Mouse (Mus musculus) left cerebral cortex, adult 8-10 months (tissue): ENCODE measurements around the gene Rd3l. TPM values are rescaled to one million over a fixed set of nuclear protein-coding genes. Genes with fewer than 3 reads are reported as not detected.
"Not testable (repeated sequence)": the region's sequence is repeated elsewhere in the genome, so short reads cannot be mapped to it uniquely, and the experiment has no call there.

Source experiments
- DNase-seq, 2 experiments: peaks; one replicate each; pipeline ENCODE4 v3.0.0; 2022; ENCODE audit warnings: low spot score in 2 of 2
- total RNA-seq, 4 experiments: library from RNA; stranded (reverse); gene quantifications; 2 replicates each; pipeline ENCODE4 v1.2.4; 2022

Gene Rd3l
- total RNA-seq, 4 experiments from 2014 or later, result not detected

DNA sequence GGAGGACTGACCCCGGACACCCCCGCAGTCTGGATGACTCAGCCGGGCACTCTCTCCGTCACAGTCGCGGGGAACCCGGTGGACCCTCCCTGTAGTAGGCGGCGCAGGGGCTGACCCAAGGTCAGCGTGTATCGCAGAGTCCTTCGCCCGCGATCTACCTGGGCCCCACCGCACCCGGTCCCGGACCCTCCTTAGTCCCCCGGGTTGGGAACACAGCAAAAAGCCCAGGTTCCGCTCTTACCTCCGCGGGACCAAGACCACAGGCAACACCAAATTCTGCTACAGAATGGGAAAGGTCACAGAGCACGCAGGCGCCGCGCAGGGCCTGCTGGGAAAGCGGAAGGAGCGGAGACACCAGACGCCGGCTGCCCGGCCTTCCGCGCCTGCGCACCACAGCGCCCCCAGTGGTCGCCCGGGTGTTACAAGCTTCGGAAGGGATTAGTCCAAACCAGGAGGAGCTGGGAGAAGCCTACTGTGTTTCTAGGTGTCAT is 14.4 kb downstream of the Rd3l start, which contains the start of gene Atp5mpl:
Gene Atp5mpl, minus strand, starts transcription at position 295 of the 491 bp plus-strand sequence.
- peak; percentile 89 to 99 for DNase-seq

DNA sequence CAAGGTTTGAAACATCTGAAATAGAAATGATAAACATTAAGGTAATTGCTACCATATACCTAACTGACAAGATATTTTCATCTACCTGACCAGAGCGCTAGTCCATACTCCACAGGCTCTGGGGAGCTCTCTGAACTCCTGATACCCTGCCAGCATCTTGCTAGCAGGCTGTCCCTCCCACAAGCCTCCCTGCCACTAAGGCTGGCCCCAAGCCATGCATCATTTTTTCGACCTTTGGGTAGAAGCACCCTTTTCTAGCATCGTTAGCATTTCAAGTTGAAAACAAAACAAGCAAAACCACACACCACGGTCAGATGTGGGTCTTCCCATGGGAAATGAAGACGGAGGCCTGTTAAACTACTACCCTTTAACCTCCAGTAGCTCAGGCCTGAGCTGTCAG is 17.8 kb downstream of the Rd3l start:
- no peak for DNase-seq

DNA sequence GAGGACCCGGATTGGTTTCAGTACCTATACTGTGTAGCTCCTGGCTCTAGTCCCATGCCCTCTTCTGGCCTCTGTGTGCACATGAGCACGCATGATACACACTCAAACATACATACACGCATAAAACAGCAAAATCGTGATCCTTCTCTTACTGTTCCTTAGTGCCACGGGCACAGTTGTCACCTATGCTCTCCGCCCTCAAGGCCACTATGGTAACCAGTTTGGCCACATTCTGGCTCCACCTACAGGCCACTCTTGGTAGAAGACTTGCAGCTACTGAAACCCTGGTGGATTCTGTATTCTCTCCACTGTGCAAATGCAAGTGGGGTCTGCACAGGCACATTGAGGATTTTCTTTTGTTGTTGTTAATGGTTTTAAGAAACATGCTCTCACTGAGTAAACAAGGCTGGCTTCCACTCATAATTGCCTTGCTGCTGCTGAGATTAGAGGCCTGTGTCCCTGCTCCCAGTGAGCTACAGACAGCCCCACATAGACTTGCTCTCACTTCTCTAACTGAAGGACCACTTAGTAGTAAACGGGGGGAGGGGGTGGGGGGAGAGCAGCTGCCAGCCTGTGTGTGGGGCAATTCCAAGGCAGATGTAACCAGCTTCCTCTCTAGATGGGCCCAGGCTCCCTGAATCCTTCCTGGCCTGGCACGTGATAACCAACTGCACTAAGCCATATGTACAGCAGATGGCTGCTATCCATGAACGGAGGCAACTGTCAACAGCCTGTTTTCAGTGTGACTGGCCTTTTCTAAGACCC is 22.8 kb downstream of the Rd3l start:
- peak in 1 of 2 experiments; percentile 57 for DNase-seq

DNA sequence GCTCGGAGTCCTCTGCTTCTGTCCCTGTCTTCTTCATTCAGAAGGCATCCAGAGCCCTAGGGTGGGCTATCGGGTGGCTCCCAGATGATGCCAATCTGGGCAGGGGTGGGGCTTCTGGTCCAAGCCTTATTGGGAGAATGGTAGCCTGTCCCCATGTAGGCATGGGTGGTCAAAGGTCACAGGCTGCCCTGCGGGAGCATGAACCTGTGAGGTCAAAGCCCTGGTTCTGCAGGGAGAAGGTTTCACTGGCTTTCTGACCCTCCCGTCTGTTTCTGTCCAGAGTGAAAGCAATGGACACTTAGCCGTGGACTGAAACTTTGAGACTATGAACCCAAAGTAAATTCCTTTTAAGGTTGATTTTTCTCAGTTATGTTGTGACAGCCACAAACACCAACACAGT is 24.9 kb downstream of the Rd3l start:
- DNase-seq, result no peak

DNA sequence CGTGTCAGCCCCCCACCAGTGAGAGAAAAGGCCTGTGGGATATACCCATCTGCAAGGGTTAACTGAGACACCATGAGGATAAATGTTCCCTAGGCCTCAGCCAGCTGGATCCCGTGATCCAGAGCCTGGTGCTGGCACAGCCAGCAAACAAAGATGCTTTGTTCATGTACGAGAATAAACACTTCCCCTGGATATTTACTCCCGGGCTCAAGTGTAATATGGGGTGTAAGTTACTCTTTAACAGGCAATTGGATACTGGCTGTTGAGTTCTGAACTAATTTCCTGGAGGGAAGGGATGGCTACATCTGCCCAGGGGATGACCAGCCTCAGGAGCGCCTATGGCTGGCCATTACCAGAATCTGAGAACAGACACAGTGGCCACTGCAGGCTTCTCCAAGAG is 29.4 kb downstream of the Rd3l start:
- DNase-seq, result no peak

DNA sequence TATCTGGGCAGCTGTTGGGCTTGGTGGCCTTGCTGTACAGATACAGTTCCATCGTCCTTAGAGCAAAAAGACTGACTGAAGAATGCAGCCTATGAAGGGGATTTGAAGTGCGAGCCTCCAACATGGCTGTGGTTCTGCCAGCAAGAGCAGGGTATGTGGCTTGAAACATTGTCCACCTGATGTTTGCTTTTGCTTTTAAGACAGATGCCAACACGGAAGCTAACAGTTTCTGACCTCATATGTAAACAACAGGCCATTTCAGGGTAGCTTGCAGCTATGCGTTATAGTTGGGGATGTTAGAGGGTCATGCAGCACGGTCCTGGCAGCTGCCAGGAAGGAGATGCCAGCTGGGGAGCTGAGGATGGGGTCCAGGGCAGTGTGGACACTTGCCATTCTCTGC is 30.6 kb downstream of the Rd3l start:
- DNase-seq, result no peak

DNA sequence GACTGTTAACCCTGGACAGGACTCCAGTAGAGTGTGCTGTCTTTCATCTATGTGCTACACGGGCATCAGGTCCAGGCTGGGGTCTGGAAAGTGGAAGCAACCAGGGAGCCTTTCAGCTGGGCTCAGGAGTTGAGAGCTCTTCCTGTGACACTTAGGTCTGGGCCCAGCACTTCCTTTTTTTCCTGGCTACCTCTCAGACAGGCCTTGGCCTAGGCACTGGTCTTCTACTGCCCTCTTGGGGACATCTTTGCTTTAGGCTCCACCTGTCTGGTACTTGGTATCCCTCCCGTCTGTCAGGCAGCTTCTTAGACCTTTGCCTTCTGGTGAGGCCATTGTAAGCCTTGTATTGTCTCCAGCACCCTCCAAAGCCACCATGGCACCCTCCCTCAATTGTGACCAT is 34.4 kb downstream of the Rd3l start:
- DNase-seq, result no peak

DNA sequence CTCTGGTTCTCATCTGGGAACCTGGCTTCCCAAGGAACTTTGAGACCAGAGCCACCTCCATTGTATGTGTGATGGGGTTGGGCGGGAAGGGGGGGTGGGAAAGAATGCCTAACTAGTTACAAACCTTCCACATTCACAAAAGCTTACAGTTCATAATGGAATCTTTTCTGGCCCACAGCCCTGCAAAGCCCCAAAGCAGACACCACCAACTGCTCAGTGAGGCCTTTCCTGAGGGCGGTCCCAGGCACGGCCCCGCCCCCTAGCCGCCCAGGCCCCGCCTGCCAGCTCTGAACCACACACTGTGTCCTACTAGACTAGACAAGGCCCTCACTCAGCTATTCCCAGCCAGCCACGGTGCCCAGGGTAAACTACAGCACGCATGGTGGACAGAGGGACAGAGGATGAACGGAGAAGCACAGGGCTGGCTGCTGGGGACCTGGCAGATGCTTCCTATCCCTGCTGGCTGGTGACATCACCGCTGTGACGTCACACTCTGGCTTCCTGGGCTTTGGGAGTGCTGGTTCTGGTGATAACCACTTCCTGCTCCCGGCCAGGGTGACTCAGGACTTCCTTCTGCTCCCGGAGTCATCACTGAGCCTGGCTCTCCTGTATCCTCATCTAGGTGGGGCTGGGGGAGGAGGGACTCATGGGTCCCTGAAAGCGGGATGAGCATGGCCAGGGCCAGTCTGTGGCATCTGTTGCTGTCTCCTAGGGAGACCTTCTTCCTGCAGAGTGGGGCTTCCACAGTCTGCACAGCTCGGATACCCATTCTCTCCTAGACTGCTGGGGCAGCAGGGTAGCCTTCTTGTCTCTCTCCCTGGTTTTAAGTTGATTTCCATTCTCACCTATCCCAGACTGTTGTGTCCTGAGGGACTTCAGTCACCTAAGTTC is 35.1 kb downstream of the Rd3l start:
- DNase-seq, result not testable (repeated sequence)

DNA sequence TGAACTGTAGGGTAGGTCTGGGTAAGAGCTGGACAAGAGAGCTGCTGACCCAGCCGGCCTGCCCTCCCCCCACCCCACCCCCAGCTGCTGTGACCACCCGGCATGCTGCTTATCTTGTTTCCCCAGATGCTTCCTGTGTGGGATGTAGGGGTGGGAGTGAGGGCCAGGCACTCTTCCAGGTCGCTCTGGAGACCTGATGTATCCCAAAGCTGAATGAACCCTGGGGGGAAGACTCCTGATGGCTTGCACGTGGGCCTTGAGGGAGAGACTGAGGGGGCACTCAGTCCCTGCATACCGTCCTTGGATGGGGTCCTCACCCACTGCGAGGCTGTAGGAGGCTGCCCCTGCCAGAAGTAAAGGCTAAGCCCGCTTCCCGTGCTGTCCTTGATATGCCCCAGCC is 36.0 kb downstream of the Rd3l start:
- no peak for DNase-seq

DNA sequence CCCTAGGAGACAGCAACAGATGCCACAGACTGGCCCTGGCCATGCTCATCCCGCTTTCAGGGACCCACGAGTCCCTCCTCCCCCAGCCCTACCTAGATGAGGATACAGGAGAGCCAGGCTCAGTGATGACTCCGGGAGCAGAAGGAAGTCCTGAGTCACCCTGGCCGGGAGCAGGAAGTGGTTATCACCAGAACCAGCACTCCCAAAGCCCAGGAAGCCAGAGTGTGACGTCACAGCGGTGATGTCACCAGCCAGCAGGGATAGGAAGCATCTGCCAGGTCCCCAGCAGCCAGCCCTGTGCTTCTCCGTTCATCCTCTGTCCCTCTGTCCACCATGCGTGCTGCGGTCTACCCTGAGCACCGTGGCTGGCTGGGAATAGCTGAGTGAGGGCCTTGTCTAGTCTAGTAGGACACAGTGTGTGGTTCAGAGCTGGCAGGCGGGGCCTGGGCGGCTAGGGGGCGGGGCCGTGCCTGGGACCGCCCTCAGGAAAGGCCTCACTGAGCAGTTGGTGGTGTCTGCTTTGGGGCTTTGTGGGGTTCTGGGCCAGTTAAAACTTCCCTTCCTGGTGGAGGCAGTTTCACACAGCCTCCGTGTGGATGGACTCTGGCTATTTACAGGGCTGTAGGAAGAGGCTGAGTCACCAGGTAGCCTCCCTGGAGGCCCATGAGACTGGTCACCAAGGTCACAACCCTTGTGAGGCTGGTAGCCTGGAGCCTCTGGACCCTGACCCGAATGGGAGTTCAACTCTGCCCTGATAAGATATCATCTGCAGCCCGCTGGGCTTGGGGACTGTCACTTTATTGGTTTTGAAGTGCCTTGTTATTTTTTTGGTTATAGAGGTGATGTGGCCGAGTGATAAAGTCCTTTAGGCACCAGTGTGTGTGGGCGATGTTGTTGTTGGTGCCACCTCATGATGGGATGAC is 36.8 kb downstream of the Rd3l start:
- DNase-seq, result not testable (repeated sequence)

DNA sequence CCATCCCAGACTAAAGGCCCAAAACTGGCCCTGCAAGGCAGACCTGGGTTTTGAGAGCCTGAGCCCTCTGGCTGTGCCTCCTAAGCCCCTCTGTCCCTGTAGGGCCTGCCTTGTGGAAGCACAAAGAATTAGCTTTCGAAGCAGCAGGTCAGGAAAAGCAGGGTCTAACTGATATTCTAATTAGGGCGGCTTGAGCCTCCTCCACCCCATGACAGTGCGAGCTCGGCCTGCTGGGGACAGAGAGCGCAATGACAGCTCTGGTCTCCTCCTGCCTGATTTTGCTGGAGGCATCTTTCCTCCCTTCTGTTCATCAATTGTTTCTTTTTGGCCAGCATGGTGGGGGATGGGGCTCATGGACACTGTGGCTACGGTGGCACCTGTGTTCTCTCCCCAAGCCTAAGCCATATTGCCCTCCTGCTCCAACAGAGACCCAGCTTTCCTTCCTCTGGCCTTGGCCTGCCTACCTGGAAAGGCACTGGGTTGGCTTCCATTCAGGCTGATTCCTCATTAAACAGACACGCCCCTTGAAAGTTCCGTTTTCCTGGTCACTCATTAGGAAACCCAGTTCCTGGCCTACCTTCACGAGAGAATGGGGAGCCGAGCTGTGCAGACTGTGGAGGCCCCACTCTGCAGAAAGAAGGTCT is 37.6 kb downstream of the Rd3l start:
- DNase-seq, result no peak

DNA sequence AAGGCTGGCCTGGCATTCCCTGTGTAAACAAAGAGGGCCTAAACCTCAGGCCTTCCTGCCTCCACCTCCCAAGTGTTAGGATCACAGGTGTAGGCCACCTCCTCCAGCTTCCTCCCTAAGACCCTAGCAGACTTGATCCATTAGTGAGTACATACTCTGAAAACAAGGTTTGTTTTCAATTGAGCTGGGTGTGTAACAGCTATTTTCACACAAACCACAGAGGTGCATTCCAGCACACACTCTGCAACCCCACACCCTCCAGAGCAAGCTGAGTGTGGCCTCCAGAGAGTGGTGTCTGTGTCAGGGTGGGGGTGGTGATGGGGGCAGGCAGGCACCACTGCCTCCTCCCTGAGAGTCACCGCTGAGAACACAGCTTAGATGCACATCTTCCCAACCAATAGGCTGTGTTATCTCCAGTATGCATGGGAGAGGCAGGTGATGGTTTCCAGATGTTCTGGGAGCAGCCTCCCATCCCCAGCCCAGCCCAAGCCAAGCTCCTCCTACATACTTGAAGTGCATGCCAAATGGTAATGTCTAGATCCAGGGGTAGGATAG is 42.4 kb downstream of the Rd3l start:
- DNase-seq, result no peak

DNA sequence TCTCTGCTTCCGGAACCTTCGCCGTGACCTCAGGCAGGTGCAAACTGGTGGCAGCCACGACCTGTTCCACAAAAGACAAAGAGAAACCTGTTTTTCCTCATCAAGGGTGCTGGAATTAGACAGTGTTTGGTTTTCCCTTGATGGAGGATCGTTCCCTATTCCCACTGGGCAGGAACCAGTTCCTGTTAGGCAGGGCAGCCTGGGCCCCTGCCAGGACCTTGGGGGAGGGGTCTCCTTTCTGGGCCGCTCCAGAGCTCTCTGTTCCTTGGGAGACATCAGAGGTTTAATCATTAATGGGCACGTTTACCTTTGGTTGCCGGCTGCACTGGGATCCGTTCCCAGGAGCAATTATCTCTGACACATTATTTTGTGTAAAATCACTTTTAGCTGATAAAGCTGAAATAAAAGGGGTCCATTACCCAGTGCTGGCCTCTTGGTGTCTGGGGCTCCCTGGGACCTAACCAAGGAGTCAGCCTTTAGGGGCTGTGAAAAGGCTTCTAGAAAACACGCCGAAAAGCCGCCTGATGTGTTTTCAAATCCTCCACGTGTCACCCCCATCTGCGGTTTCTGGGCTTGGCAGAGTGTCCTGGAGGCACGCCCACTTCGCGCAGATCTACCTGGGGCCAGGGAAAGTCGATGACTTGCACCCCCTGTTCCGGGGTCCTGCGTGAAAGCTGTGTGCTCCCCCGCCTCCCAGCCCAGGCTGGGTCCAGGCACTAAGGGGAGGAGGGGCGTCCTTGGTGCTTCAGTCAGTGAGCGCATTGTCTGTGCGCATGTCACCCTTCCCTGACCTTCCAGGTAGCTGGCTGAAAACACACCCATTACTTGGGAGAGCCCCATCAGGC is 44.2 kb downstream of the Rd3l start:
- no peak for DNase-seq

DNA sequence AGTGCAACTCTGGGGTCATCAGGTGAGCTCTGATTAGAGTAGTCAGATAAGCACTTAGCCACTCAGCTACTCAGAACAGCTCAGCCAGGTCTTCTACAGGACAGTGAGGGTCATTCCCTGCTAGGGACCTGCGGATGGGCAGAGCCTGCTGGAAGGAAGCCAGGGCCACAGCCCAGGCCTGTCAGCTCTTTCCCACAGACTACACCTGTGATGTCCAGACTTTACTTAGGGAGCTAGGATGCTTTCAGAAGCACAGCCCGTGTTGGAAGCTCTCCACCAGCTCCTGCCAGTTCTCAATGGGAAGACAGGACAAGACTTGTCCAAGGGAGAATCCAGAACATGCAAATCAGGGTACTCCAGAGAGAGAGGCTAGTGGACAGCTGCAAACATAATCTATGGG is 47.1 kb downstream of the Rd3l start:
- DNase-seq, result no peak

DNA sequence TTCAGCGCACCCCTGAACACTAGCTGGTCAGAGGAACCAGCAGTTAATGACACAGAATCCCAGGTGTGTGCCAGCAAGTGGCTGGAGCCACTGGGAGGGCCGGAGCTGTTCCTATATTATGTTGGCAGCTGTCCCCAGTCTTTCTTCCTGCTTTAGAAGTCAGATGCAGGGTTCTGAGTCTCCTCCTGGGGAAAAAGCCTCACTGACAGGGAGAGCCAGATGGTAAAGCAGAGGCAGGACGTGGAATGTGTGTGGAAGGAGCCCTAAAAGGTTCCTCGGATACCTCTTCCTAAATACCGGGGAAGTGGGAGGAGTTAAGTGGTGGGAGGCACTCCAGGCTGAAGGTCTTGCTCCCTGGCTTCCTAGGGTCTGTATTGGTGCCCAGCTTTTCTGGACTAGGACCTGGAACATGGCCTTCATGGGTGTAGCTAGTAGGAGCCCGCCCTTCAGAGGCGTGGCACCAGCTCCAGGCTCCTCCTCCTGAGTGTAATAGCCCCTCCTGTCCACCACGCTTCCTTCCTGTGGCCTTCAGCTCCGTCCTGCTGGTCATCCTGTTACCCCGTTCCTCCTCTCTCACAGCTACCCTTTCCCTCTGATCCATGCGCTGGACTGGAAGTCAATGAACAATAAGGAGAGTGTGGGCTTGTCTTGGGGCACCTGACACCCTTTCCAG is 47.9 kb downstream of the Rd3l start:
- DNase-seq, result no peak

DNA sequence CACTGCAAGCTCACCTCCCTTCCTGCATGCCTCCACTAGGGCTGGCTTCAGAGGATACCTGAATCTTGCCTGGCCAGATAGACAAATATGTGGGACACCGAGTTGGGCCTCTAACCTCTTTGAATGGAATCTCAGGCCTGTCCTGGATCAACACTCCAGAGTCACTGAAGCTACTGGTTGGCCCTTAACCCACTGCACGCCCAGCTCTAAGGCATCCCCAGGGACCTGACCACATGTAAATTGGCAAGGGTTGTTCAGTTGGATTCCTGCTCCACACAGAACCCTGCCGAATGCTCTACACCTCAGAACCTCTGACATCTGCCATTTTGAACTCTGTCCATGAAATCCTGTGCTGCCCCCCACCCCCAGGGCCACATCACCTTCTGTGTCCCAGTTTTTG is 48.6 kb downstream of the Rd3l start:
- DNase-seq, result no peak

DNA sequence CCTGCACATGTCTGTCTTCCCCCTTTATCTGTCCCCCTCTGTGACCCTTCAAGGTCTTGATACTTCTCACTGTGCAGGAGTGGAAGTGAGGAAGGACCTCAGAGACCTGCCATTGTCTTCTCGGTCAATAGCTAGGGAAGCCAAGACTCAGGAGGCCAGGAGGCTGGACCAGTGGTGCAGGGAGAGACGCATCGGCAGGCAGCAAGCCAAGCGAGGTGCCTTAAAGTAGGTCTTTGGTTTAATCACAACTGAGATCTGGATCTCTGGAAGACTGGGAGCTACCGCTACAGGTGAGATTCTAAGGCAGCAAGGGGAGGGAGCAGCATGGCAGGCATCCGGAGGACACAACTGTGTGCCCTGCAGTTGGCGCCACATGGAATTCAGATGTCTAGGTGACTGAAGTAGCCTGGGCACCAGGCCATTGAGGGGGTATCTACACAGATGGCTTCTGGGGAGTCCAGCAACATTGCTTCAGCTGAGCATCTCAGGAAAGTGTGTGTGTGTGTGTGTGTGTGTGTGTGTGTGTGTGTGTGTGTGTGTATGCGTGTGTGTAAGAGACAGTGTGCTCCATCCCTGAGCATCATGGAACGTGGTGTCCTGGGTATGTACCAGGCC is 49.6 kb downstream of the Rd3l start:
- no peak for DNase-seq
